Mouse (Mus musculus) liver, embryonic 16.5 days (tissue): ENCODE results near the gene Eprs. TPM values are rescaled to one million over a fixed set of nuclear protein-coding genes. Genes with fewer than 3 reads are reported as not detected.

ENCODE experiments used
- ATAC-seq: fragments of 200-750 bp; cut with Nextera tagmentation; 2 replicates; pipeline ENCODE4 v1.8.0; 2017; ENCODE audit warnings: low read depth, mild to moderate bottlenecking, moderate number of reproducible peaks, moderate library complexity
- H3K27ac ChIP-seq: fragments of 300-500 bp; sonication (generic); 2 replicates; pipeline ENCODE4 v1.5.1; 2014; ENCODE audit warnings: mild to moderate bottlenecking, low read length
- H3K27me3 ChIP-seq: fragments of 300-500 bp; sonication (generic); 2 replicates; pipeline ENCODE4 v1.6.1; 2014; ENCODE audit warnings: low read depth, low read length, mixed read lengths; ENCODE audit not compliant: control insufficient read depth, insufficient read depth
- H3K36me3 ChIP-seq: fragments of 300-500 bp; sonication (generic); 2 replicates; pipeline ENCODE4 v1.6.1; 2014; ENCODE audit warnings: mild to moderate bottlenecking; ENCODE audit not compliant: control insufficient read depth, insufficient read depth
- H3K4me1 ChIP-seq: fragments of 300-500 bp; sonication (generic); 2 replicates; pipeline ENCODE4 v1.6.1; 2014; ENCODE audit warnings: low read depth, low read length, mixed read lengths; ENCODE audit not compliant: control insufficient read depth
- H3K4me2 ChIP-seq: fragments of 300-500 bp; sonication (generic); 2 replicates; pipeline ENCODE4 v1.6.1; 2014; ENCODE audit warnings: low read depth, low read length, mixed read lengths
- H3K4me3 ChIP-seq: fragments of 300-500 bp; sonication (generic); 2 replicates; pipeline ENCODE4 v1.5.1; 2014; ENCODE audit warnings: low read depth, mild to moderate bottlenecking, low read length
- H3K9ac ChIP-seq: fragments of 300-500 bp; sonication (generic); 2 replicates; pipeline ENCODE4 v1.6.1; 2014; ENCODE audit warnings: low read depth, low read length
- H3K9me3 ChIP-seq: fragments of 300-500 bp; sonication (generic); replicated peaks from 2 replicates; pipeline ENCODE4 v1.6.1; 2016; ENCODE audit warnings: low read length; ENCODE audit not compliant: control insufficient read depth
- WGBS: fragments of 180-500 bp; shearing (Covaris S2); extraction: QIAGEN DNeasy Blood & Tissue Kit; methylation state at CpG from one replicate; pipeline ENCODE4 v1.1.7; 2014; ENCODE audit not compliant: insufficient replicate concordance; 5-methylcytosine and 5-hydroxymethylcytosine counted together
- polyA plus RNA-seq: library from polyadenylated mRNA; unstranded; fragments of >200 nt; fragmentation: Nextera tagmentation; extraction: Ambion mirVana; gene quantifications from 2 replicates; pipeline ENCODE4 v1.2.1, GENCODE M21; 2015

Eprs gene
- polyA plus RNA-seq, 1 experiment from 2014 or later, result 67.2 TPM

DNA sequence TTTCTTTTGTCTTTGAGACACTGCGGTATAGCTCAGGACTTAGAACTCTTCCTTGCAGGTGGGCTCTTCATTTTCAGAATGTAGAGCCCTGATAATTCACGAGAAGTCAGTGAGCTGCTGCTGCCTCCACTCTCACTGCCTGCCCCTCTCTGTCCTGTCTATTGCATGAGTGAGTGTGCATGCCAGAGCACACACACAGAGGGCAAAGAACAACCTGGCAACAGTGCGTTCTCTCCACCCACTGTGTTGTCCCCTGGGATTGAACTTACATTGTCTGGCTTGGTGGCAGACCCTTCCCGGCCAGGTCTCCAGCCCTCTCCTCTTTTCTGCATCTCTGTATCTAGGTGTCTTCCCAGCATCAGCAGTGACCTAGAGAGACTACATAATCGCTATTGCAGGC lies 63.7 kb downstream of the Eprs start:
- H3K36me3 ChIP-seq, result peaks cover 18% of the 10 kb centered on the region
- H3K9me3 ChIP-seq, result no peaks in the 10 kb centered on the region
- no peak overlapping the region for H3K4me3 ChIP-seq
- WGBS, result 88% methylated on average over 5 of the region's 5 CpGs
- no peak overlapping the region for H3K27ac ChIP-seq
- ATAC-seq, result no peak
- H3K4me1 ChIP-seq, result no peaks in the 10 kb centered on the region
- no peaks in the 10 kb centered on the region for H3K27me3 ChIP-seq
- H3K9ac ChIP-seq, result no peak overlapping the region
- no peak overlapping the region for H3K4me2 ChIP-seq

DNA sequence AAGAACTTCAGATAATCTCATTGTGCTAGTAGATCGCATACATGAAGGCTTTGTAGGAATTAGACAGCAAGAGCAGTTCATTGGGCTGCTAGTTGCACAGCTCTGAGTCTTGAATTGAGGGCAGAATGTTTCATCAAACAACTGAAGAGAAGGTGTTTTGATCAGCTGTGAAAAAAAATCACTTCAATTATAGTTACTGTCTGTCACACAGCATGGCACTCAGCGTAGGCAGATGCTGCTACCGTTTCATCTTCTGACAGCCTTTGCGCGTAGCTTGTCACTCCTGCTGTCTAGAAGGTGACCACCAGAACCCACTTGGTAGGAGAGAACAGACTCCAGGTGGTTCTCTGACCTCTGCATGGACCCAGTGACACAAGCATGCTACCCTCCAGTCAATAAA lies 67.6 kb downstream of the Eprs start:
- Histone ChIP-seq H3K4me3 (no peak overlapping the region), H3K9me3 (no peaks in the 10 kb centered on the region), H3K4me1 (peaks cover 4% of the 10 kb centered on the region), H3K27me3 (no peaks in the 10 kb centered on the region), H3K36me3 (peaks cover 12% of the 10 kb centered on the region), H3K27ac (no peak overlapping the region), H3K9ac (no peak overlapping the region), H3K4me2 (no peak overlapping the region)
- ATAC-seq, result no peak
- 87% methylated on average over 5 of the region's 5 CpGs for WGBS

DNA sequence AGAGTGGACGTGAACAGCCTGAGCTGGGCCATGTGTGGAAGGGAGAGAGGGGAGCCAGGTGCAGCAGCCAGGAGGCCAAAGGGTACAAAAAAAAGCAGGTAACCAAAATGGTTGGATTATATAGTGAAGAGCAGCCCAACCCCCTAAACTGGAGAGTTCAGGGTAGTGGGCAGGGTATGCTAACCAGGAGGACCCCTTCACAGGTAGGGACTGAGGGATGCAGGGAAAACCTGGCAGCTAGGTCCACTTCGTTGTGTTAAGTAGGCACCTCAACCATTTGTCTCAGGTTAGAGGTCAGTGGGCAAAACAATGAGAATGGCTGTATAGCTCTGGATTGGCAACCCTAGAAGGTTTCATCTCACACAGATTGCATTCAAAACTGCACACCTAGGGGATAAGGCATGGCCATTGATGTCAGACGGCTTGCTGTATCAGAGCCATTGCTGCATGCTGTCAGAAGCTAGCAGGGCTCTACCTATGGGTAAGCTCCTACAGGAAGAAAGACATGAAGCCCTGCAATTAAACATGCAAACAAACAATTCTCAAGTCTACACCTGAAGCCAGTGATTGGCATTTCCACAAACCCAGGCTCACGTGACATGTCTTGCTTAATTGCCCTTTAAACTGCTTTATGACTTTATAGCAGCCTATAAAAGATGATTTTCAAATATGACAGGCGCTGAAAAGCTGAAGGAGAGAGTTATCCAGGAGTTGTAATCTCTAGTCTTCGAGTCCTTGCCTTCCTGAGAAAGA lies 68.6 kb downstream of the Eprs start:
- H3K9me3 ChIP-seq, result no peaks in the 10 kb centered on the region

DNA sequence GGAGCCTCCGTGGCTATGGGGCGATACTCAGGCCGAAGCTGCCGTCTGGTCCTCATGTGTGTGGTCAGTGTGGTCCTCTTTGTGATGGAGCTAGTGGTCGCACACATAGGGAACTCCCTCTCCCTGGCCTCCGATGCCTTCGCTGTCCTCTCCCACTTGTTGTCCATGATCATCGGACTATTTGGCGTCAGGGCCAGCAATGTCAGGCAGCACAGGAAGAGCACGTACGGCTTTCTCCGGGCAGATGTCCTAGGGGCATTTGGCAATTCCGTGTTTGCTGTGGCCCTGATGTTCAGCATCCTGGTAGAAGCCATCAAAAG lies 69.1 kb downstream of the Eprs start:
- no peak for ATAC-seq
- H3K27ac ChIP-seq, result no peak overlapping the region
- peaks cover 4% of the 10 kb centered on the region for H3K27me3 ChIP-seq
- H3K9me3 ChIP-seq, result no peaks in the 10 kb centered on the region
- H3K9ac ChIP-seq, result no peak overlapping the region
- H3K4me2 ChIP-seq, result no peak overlapping the region
- H3K36me3 ChIP-seq, result peaks cover 7% of the 10 kb centered on the region
- H3K4me1 ChIP-seq, result peaks cover 4% of the 10 kb centered on the region
- 81% methylated on average over 13 of the region's 13 CpGs for WGBS
- H3K4me3 ChIP-seq, result no peak overlapping the region

More for the DNA sequence above, 68.6 kb downstream of the Eprs start:
- 60% methylated on average over 6 of the region's 6 CpGs for WGBS
- no peak for ATAC-seq
- Histone ChIP-seq H3K4me3 (no peak overlapping the region), H3K9ac (no peak overlapping the region), H3K27ac (no peak overlapping the region), H3K4me1 (peaks cover 4% of the 10 kb centered on the region), H3K36me3 (peaks cover 12% of the 10 kb centered on the region), H3K4me2 (no peak overlapping the region), H3K27me3 (peaks cover 2% of the 10 kb centered on the region)

DNA sequence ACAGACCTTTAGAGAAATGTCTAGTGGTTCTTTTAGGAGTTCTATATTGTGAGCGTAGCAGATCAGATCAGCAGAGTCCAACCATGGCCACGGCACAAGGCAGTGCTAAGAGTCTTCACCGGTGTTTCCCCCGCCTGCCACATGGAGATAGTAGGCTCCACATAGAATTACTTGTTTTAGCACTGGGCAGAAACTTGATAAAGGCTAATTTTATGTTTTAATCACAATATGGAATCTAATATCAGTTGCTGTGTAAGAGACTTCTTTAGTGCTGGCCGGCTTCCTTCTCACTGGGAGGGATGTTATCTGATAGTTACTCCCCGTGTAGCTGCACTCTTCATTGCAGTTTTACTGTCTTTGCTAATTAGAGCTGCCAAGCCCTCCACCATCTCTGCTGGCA lies 70.3 kb downstream of the Eprs start:
- Histone ChIP-seq H3K36me3 (peaks cover 2% of the 10 kb centered on the region), H3K9ac (no peak overlapping the region), H3K4me1 (peaks cover 4% of the 10 kb centered on the region), H3K9me3 (no peaks in the 10 kb centered on the region), H3K4me2 (no peak overlapping the region), H3K27me3 (peaks cover 4% of the 10 kb centered on the region), H3K4me3 (no peak overlapping the region), H3K27ac (no peak overlapping the region)
- peak; percentile 79 for ATAC-seq
- WGBS, result 26% methylated on average over 6 of the region's 6 CpGs

DNA sequence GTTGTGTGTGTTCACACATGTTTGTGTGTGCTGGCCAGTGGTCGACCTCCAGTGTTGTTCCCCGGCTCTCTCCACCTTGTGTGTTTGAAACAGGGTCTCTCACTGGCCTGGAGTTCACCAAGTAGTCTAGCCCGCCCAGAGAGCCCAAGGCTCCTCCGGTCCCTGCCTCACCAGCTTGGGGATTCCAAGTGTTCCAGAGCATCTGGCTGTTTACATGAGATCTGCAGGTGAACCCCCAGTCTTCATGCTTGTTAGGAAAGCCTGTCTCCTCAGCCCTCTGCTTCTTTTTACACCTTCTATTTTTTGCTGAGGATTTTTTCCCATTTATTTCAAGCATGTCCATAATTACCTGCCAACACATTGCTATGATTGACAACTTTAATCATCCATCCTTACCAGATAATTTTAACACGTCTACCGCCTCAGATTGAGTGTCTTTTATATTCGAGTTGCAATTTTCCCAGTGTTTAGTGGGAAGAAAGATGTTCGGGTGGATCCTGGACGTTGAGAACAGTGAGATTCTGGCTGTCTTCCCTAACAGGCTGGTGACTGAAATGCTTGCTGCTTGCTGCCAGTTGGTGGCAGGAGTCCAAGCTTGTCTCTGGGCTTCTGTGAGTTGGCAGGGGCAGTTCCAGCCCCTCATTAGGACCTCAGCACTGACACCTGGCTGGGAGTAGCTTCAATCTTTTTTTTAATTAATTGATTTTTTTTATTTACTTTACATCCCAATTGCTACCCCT lies 76.2 kb downstream of the Eprs start:
- H3K27me3 ChIP-seq, result peaks cover 4% of the 10 kb centered on the region
- H3K4me3 ChIP-seq, result no peak overlapping the region
- ATAC-seq, result no peak
- 52% methylated on average over 9 of the region's 9 CpGs for WGBS
- H3K9ac ChIP-seq, result no peak overlapping the region
- H3K4me2 ChIP-seq, result no peak overlapping the region
- H3K27ac ChIP-seq, result no peak overlapping the region
- no peaks in the 10 kb centered on the region for H3K36me3 ChIP-seq
- no peaks in the 10 kb centered on the region for H3K4me1 ChIP-seq
- no peaks in the 10 kb centered on the region for H3K9me3 ChIP-seq

DNA sequence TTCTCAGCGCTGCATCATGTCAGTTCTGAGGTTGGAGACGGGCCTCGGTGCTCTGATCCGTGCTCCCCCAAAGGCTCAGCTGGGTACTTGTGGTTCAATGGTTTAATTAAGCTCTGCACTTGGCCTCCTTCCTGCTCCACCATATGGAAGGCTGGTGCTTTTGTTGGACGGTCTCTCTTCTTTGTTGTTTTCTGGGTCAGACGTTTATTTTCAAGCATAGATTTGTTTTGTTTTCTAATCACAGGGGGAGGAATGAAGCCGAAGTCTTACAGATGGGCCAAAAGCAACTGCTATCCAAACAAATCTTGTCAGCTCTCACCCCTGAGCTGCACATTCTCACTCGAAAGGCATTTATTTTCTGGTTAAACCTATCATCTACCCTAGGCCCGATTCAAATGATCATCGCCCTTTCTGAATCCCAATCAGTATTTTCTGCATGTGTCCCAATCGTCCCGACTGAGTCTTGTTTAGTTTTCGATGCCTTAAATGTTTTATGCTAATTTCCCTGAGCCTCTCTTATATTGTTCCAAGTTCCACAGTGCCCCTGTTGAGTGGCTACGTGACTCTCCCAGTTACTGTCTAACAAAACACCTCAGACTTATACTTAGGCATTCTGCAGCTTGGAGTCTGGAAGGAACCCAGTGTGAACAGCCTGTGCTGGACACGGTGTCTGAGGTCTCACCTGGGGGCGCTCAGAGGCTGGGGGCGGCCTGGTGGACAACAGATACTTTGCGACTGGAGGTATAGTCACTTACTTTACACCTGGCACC lies 79.0 kb downstream of the Eprs start:
- Histone ChIP-seq H3K36me3 (no peaks in the 10 kb centered on the region), H3K9me3 (no peaks in the 10 kb centered on the region), H3K9ac (no peak overlapping the region), H3K4me1 (no peaks in the 10 kb centered on the region), H3K4me3 (no peak overlapping the region), H3K4me2 (no peak overlapping the region), H3K27ac (no peak overlapping the region), H3K27me3 (no peaks in the 10 kb centered on the region)
- no peak for ATAC-seq
- 72% methylated on average over 18 of the region's 18 CpGs for WGBS

DNA sequence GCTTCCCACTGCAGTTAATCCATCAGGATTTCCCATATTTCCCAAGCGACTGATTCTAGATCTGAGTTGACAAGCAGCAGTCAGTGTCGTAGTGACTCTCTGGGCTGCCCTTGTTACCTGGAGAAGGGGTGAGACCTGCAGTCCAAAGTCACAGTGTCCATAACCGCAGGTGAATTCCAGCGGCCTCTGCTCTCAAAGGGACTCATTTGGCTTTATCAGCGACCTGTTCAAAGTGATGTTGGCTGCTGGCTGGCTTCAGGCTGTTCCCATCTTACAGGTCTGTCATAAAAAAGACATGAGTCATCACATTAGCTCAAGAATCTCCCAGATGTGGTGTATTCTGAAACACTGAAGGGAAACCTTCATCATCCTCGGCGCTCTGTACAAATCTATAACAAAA lies 86.1 kb downstream of the Eprs start:
- no peak for ATAC-seq
- Histone ChIP-seq H3K9ac (no peak overlapping the region), H3K27me3 (no peaks in the 10 kb centered on the region), H3K27ac (0 out of 2 replicates have a peak overlapping the region, but pooled peaks have one; percentile 6), H3K9me3 (no peaks in the 10 kb centered on the region), H3K36me3 (no peaks in the 10 kb centered on the region), H3K4me1 (peaks cover 41% of the 10 kb centered on the region), H3K4me3 (no peak overlapping the region), H3K4me2 (no peak overlapping the region)
- WGBS, result 76% methylated on average over 7 of the region's 7 CpGs

DNA sequence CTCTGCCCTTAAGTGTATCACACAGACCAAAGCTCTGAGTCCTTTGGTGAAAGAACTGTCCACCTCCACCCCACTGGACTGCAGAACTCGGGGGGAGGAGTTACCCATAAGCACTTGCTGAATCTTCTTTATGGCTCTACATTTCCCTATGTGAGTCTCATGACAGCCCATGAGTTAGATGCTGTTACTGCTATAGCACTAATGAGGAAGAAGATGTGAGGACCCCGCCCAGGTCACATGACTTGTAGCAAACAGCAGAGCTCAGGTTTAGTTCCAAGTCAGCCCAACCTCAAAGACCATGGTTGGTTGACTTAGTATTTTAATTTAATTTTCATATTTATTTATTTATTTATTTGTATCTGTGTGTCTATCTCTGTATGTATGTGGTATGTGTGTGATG lies 86.9 kb downstream of the Eprs start:
- H3K9me3 ChIP-seq, result no peaks in the 10 kb centered on the region
- no peaks in the 10 kb centered on the region for H3K36me3 ChIP-seq
- ATAC-seq, result no peak
- H3K9ac ChIP-seq, result no peak overlapping the region
- WGBS, result 49% methylated on average over 2 of the region's 2 CpGs
- H3K4me3 ChIP-seq, result no peak overlapping the region
- H3K27ac ChIP-seq, result peak overlapping the region; percentile 39
- H3K27me3 ChIP-seq, result no peaks in the 10 kb centered on the region
- no peak overlapping the region for H3K4me2 ChIP-seq
- peaks cover 45% of the 10 kb centered on the region for H3K4me1 ChIP-seq
